Mouse (Mus musculus) spleen, adult 2 months (tissue): ENCODE results near the gene Hspbp1.

Experiments used
- CTCF ChIP-seq: fragments of 200-500 bp; IDR thresholded peaks from 2 replicates; pipeline ENCODE4 v1.5.1; 2011; ENCODE audit warnings: mild to moderate bottlenecking, inconsistent platforms; ENCODE audit not compliant: insufficient read depth, insufficient read length, insufficient replicate concordance; ENCODE audit errors: extremely low read depth
- POLR2A ChIP-seq: fragments of 200-500 bp; IDR thresholded peaks from 2 replicates; pipeline ENCODE4 v1.6.1; 2011; ENCODE audit warnings: low read depth, low read length, inconsistent platforms

DNA sequence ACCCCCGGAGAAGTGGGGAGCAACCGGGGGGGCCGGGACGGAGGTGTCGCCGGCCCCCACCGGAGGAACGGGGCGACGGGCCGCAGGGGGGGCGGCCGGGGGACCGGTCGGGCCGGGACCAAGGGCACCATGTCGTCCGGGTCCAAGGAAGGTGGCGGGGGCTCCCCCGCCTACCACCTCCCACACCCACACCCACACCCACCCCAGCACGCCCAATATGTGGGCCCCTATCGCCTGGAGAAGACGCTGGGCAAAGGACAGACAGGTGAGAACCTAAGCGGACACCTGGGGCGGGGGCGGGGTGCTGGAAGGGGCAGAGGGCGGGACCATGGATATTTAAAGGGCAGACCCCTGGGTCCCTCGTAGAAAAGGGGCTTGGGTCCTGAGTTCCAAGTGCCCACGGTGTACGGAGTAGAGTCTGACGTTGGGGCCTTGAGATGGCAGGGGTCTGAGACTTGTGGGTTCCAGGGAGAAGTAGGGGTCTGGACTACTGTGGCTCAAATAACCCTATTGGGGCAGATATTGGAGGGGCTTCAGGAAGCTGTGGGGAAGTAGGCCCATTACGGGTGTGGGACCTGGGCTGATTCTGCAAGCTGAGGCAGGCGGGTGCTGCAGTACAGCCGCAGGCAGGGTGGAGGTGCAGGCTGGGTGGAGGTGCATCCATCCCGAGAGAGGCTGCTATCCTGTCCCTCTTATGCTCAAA, 6.2 kb upstream of the Hspbp1 start:
- TF ChIP-seq CTCF = no peak
- TF ChIP-seq POLR2A = no peak
